In genomic region chr4:32560246-32560645, GRCm38 (mm10) we compare ENCODE assay signal across 10 mouse cellular contexts. TPM values are rescaled to one million over a fixed set of nuclear protein-coding genes. Genes with fewer than 3 reads are reported as not detected.
A peak's percentile ranks its signal among the peaks of the same experiment; 100 is the strongest.
DNase-seq lines count a peak whose midpoint lies in the region; ATAC-seq and TF ChIP-seq lines count a peak whose summit lies in the region.
"Had no signal": no experiment of that assay in that cellular context is flagged by ENCODE, and none has a peak within 500 bp of the region (broad histone marks: within the 10 kb centered on the region; RNA-seq: fewer than 3 reads in every experiment).

No protein-coding gene starts in this region.

- no peak overlapping the region for H3K4me3 ChIP-seq in kidney, embryonic 16.5 days (ENCODE audit: low read length)
- no peak overlapping the region for H3K4me3 ChIP-seq in kidney, adult 2 months (ENCODE audit: insufficient read depth, low read depth, low read length)
- H3K4me3 ChIP-seq in bone marrow macrophage, adult 2 months (ENCODE audit: insufficient read depth, low read length): no peak overlapping the region
- H3K4me3 ChIP-seq in hindbrain, embryonic 16.5 days (ENCODE audit: low read length): no peak overlapping the region
- H3K4me3 ChIP-seq in neural tube, embryonic 15.5 days (replicated peaks): no peak overlapping the region

- no peak for TF ChIP-seq POLR2A in kidney, adult 2 months (IDR thresholded peaks at IDR 0.05; ENCODE audit: low read depth, low read length)
- TF ChIP-seq POLR2A in bone marrow macrophage, adult 2 months (IDR thresholded peaks at IDR 0.05; ENCODE audit: borderline replicate concordance, low read depth, low read length): no peak

- H3K9me3 ChIP-seq in kidney, embryonic 16.5 days (ENCODE audit: low read length): no peaks in the 10 kb centered on the region; the same call in 1 of the 2 replicates
- no peaks in the 10 kb centered on the region; the same call in 1 of the 2 replicates for H3K9me3 ChIP-seq in hindbrain, embryonic 16.5 days (ENCODE audit: control insufficient read depth, low read length)
- H3K9me3 ChIP-seq in neural tube, embryonic 15.5 days (replicated peaks): no peaks in the 10 kb centered on the region

- TF ChIP-seq CTCF in kidney, adult 2 months (conservative IDR thresholded peaks at IDR 0.05; ENCODE audit: insufficient read depth, insufficient read length, low read depth, low read length): no peak
- no peak; the same call in 1 of the 2 replicates for TF ChIP-seq CTCF in bone marrow macrophage, adult 2 months (IDR thresholded peaks at IDR 0.05; ENCODE audit: low read depth, low read length)

- no peak for DNase-seq in kidney, adult 2 months
- DNase-seq in ovary, postnatal 10 days (ENCODE audit: low spot score): no peak
- DNase-seq in urinary bladder, postnatal 10 days (ENCODE audit: low spot score): no peak

- 12% methylated on average over 6 of the region's 6 CpGs for WGBS in kidney, embryonic 16.5 days
- 24% methylated on average over 6 of the region's 6 CpGs for WGBS in kidney, adult 2 months
- WGBS in hindbrain, embryonic 16.5 days: 33% methylated on average over 6 of the region's 6 CpGs
- 28% methylated on average over 6 of the region's 6 CpGs for WGBS in neural tube, embryonic 15.5 days

- H3K27ac ChIP-seq in kidney, embryonic 16.5 days (ENCODE audit: low read length): peak overlapping the region; percentile 55
- H3K27ac ChIP-seq in kidney, adult 2 months (ENCODE audit: insufficient read depth, low read depth, low read length): no peak overlapping the region
- H3K27ac ChIP-seq in bone marrow macrophage, adult 2 months (ENCODE audit: insufficient read depth, low read depth, low read length): peak overlapping the region; percentile 56
- peak overlapping the region; percentile 48; the same call in 1 of the 2 replicates for H3K27ac ChIP-seq in hindbrain, embryonic 16.5 days (ENCODE audit: low read depth, low read length)
- 0 out of 2 replicates have a peak overlapping the region, but pooled peaks have one; percentile 62 for H3K27ac ChIP-seq in neural tube, embryonic 15.5 days (replicated peaks)
- H3K27ac ChIP-seq: liver, embryonic 14.5 days had no signal

- H3K36me3 ChIP-seq in kidney, embryonic 16.5 days (ENCODE audit: insufficient read depth, low read length): peaks cover 9% of the 10 kb centered on the region; the same call in 1 of the 2 replicates
- no peaks in the 10 kb centered on the region for H3K36me3 ChIP-seq in kidney, adult 2 months (ENCODE audit: control insufficient read depth, insufficient read depth, low read length)
- H3K36me3 ChIP-seq in hindbrain, embryonic 16.5 days (ENCODE audit: control insufficient read depth, insufficient read depth, low read length): peaks cover 6% of the 10 kb centered on the region; the same call in 1 of the 2 replicates
- H3K36me3 ChIP-seq in neural tube, embryonic 15.5 days: peaks cover 24% of the 10 kb centered on the region

- no peaks in the 10 kb centered on the region for H3K27me3 ChIP-seq in kidney, embryonic 16.5 days (ENCODE audit: insufficient read depth, low read length)
- H3K27me3 ChIP-seq in kidney, adult 2 months (replicated peaks; ENCODE audit: control insufficient read depth, insufficient read depth, low read length): no peaks in the 10 kb centered on the region
- H3K27me3 ChIP-seq in hindbrain, embryonic 16.5 days (replicated peaks; ENCODE audit: control insufficient read depth, insufficient read depth, low read length): no peaks in the 10 kb centered on the region
- H3K27me3 ChIP-seq in neural tube, embryonic 15.5 days (replicated peaks): no peaks in the 10 kb centered on the region
- H3K27me3 ChIP-seq: Patski had no signal

- 0 out of 2 replicates have a peak, but pooled peaks have one; percentile 32 for ATAC-seq in kidney, embryonic 16.5 days (ENCODE audit: low FRiP score, low TSS enrichment)
- ATAC-seq in hindbrain, embryonic 16.5 days: no peak
- ATAC-seq in neural tube, embryonic 15.5 days (ENCODE audit: low FRiP score): no peak
- no peak for ATAC-seq in erythroblast, adult 5-6 weeks (replicated peaks; ENCODE audit: low FRiP score, poor library complexity, severe bottlenecking)
- ATAC-seq: Patski had no signal

- H3K4me1 ChIP-seq in kidney, embryonic 16.5 days (ENCODE audit: insufficient read depth, low read length): peaks cover 13% of the 10 kb centered on the region
- H3K4me1 ChIP-seq in kidney, adult 2 months (ENCODE audit: control insufficient read depth, insufficient read depth, low read length): no peaks in the 10 kb centered on the region
- peaks cover 45% of the 10 kb centered on the region for H3K4me1 ChIP-seq in bone marrow macrophage, adult 2 months (ENCODE audit: control insufficient read depth, insufficient read depth, low read length)
- H3K4me1 ChIP-seq in hindbrain, embryonic 16.5 days (ENCODE audit: control insufficient read depth, insufficient read depth, low read depth, low read length): peaks cover 15% of the 10 kb centered on the region
- peaks cover 21% of the 10 kb centered on the region for H3K4me1 ChIP-seq in neural tube, embryonic 15.5 days

- no peak overlapping the region for H3K4me2 ChIP-seq in kidney, embryonic 16.5 days (replicated peaks; ENCODE audit: low read depth, low read length)
- H3K4me2 ChIP-seq in hindbrain, embryonic 16.5 days (ENCODE audit: low read length): no peak overlapping the region
- H3K4me2 ChIP-seq in neural tube, embryonic 15.5 days: no peak overlapping the region

- H3K9ac ChIP-seq in kidney, embryonic 16.5 days (replicated peaks; ENCODE audit: low read length): no peak overlapping the region
- H3K9ac ChIP-seq in hindbrain, embryonic 16.5 days (ENCODE audit: low read depth, low read length): no peak overlapping the region
- no peak overlapping the region; the same call in 1 of the 2 replicates for H3K9ac ChIP-seq in neural tube, embryonic 15.5 days (replicated peaks)
- H3K9ac ChIP-seq: liver, embryonic 14.5 days had no signal

RNA-seq across cellular contexts. Expression of gene Gja10, which starts 42.3 kb away (rescaled TPM):
- polyA plus RNA-seq in kidney, embryonic 16.5 days (2015; fragmentation: Nextera tagmentation; extraction: Ambion mirVana): not detected in 2 replicates
- 0.03 TPM in 1 of 2 replicates, not detected in the other for polyA plus RNA-seq in kidney, adult 2 months (2012; rRNA removed)
- not detected in 2 replicates for polyA plus RNA-seq in bone marrow macrophage, adult 2 months (2012; ENCODE audit: insufficient read depth, insufficient read length, missing spikeins)
- polyA plus RNA-seq in hindbrain, embryonic 16.5 days (2015; fragmentation: Nextera tagmentation; extraction: Ambion mirVana): not detected in 2 replicates
- polyA plus RNA-seq in neural tube, embryonic 15.5 days (2015; fragmentation: Nextera tagmentation; extraction: Ambion mirVana): not detected in 2 replicates
- total RNA-seq in erythroblast, adult 5-6 weeks (2015; ENCODE audit: low replicate concordance): 2.1 TPM in 1 of 2 replicates, not detected in the other
- total RNA-seq in erythroblast, adult 5-6 weeks (2017; ENCODE audit: low replicate concordance): not detected in 2 replicates
- polyA plus RNA-seq: Patski had no signal

RNA-seq across cellular contexts. Expression of gene Casp8ap2, which starts 55.0 kb away (rescaled TPM):
- polyA plus RNA-seq in kidney, embryonic 16.5 days (2015; fragmentation: Nextera tagmentation; extraction: Ambion mirVana): 55.4 and 57.7 TPM in 2 replicates
- polyA plus RNA-seq in kidney, adult 2 months (2012; rRNA removed): 1.2 and 3.8 TPM in 2 replicates
- polyA plus RNA-seq in bone marrow macrophage, adult 2 months (2012; ENCODE audit: insufficient read depth, insufficient read length, missing spikeins): 10.5 and 11.3 TPM in 2 replicates
- polyA plus RNA-seq in hindbrain, embryonic 16.5 days (2015; fragmentation: Nextera tagmentation; extraction: Ambion mirVana): 33.0 and 36.5 TPM in 2 replicates
- polyA plus RNA-seq in neural tube, embryonic 15.5 days (2015; fragmentation: Nextera tagmentation; extraction: Ambion mirVana): 38.9 and 45.2 TPM in 2 replicates
- total RNA-seq in erythroblast, adult 5-6 weeks (2015; ENCODE audit: low replicate concordance): 19.0 and 19.6 TPM in 2 replicates
- 18.8 and 26.5 TPM in 2 replicates for total RNA-seq in erythroblast, adult 5-6 weeks (2017; ENCODE audit: low replicate concordance)
